In the genomic region with DNA sequence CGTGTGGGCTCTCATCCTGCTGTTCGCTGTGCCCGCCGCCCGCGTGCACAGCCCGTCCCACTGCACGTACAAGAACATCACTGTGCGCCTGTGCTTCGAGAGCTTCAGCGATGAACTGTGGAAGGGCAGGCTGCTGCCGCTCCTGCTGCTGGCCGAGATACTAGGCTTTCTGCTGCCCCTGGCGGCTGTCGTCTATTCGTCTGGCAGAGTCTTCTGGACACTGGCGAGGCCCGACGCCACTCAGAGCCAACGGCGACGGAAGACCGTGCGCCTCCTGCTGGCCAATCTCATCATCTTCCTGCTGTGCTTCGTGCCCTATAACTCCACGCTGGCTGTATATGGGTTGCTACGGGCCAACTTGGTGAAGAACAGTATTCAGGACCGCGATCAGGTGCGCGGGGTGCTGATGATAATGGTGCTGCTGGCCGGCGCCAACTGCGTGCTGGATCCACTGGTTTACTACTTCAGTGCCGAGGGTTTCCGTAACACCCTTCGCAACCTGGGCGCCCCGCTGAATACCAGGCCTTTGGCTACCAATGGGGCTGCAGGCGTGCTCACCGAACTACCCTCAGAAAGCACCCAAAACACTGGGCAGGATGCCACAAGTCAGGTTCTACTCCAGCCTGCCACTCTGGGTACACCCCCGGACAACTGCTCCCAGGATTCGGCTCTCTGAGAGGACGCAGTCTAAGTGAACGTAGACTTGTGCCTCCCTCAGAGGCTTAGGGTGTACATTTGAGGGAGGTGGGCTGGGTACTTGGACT, we compare ENCODE assay signal across 8 mouse cellular contexts. TPM values are rescaled to one million over a fixed set of nuclear protein-coding genes. Genes with fewer than 3 reads are reported as not detected.
DNase-seq lines count a peak whose midpoint lies in the region; ATAC-seq and TF ChIP-seq lines count a peak whose summit lies in the region.

No protein-coding gene starts in this region.

- peak; percentile 97 for TF ChIP-seq CTCF in lung, postnatal 0 days (IDR thresholded peaks at IDR 0.05)

- no peaks in the 10 kb centered on the region for H3K36me3 ChIP-seq in hindbrain, embryonic 11.5 days (ENCODE audit: control insufficient read depth, insufficient read depth, low read length)
- H3K36me3 ChIP-seq in lung, postnatal 0 days (ENCODE audit: insufficient read depth, low read length) = no peaks in the 10 kb centered on the region

- peak; percentile 94 for ATAC-seq in hindbrain, embryonic 11.5 days (ENCODE audit: low FRiP score)
- peak; percentile 92 for ATAC-seq in lung, postnatal 0 days

- peak overlapping the region; percentile 33 for H3K4me3 ChIP-seq in hindbrain, embryonic 11.5 days (ENCODE audit: low read depth, low read length)
- peak overlapping the region; percentile 37 for H3K4me3 ChIP-seq in lung, postnatal 0 days (ENCODE audit: low read depth, low read length)

- H3K4me2 ChIP-seq in hindbrain, embryonic 11.5 days (replicated peaks; ENCODE audit: low read depth, low read length) = peak overlapping the region; percentile 68
- H3K4me2 ChIP-seq in lung, postnatal 0 days (replicated peaks; ENCODE audit: low read depth, low read length) = peak overlapping the region; percentile 70

- DNase-seq in adipocyte (ENCODE audit: low spot score) = peak; percentile 64
- peak; percentile 76 for DNase-seq in cerebellum, adult 8-10 months
- peak; percentile 69 to 84 for DNase-seq in frontal cortex, adult 2 months (ENCODE audit: extremely low spot score in 1 of 2, low spot score in 1 of 2)
- peak; percentile 98 for DNase-seq in hindbrain, embryonic 11.5 days (ENCODE audit: low spot score)
- DNase-seq in layer of hippocampus, postnatal 14 days (ENCODE audit: low spot score in 2 of 2) = peak; percentile 86 to 91
- DNase-seq in lung, postnatal 0 days (ENCODE audit: low spot score) = peak; percentile 98
- peak; percentile 72 to 78 for DNase-seq in right cerebral cortex, adult 2 months (ENCODE audit: low spot score in 2 of 2)
- no peak for DNase-seq in B cell, adult 2 months

- H3K4me1 ChIP-seq in hindbrain, embryonic 11.5 days (replicated peaks; ENCODE audit: control insufficient read depth, insufficient read depth, low read length) = no peaks in the 10 kb centered on the region; the same call in 1 of the 2 replicates
- peaks cover 4% of the 10 kb centered on the region; the same call in 1 of the 2 replicates for H3K4me1 ChIP-seq in lung, postnatal 0 days (ENCODE audit: insufficient read depth, low read depth, low read length)

- no peak for TF ChIP-seq EP300 in lung, postnatal 0 days (IDR thresholded peaks at IDR 0.05)

- no peaks in the 10 kb centered on the region for H3K9me3 ChIP-seq in hindbrain, embryonic 11.5 days (ENCODE audit: control insufficient read depth, low read length)
- H3K9me3 ChIP-seq in lung, postnatal 0 days (ENCODE audit: low read length) = no peaks in the 10 kb centered on the region

- H3K27me3 ChIP-seq in hindbrain, embryonic 11.5 days (ENCODE audit: control insufficient read depth, insufficient read depth, low read length) = 0 out of 2 replicates have a peak, but pooled peaks cover 3% of the 10 kb centered on the region
- H3K27me3 ChIP-seq in lung, postnatal 0 days (replicated peaks; ENCODE audit: insufficient read depth, low read length) = no peaks in the 10 kb centered on the region

- H3K9ac ChIP-seq in hindbrain, embryonic 11.5 days (ENCODE audit: low read depth, low read length) = peak overlapping the region; percentile 66
- no peak overlapping the region for H3K9ac ChIP-seq in lung, postnatal 0 days (replicated peaks; ENCODE audit: low read depth)

- 21% methylated on average over 45 of the region's 45 CpGs for WGBS in hindbrain, embryonic 11.5 days
- WGBS in lung, postnatal 0 days = 24% methylated on average over 45 of the region's 45 CpGs

- H3K27ac ChIP-seq in hindbrain, embryonic 11.5 days (ENCODE audit: low read depth, low read length) = peak overlapping the region; percentile 79
- H3K27ac ChIP-seq in lung, postnatal 0 days (ENCODE audit: low read length) = no peak overlapping the region

RNA-seq across cellular contexts. Expression of gene Chd4, which starts 13.8 kb away (rescaled TPM):
- 91.3 and 103 TPM in 2 replicates for polyA plus RNA-seq in frontal cortex, adult 2 months (2012; rRNA removed)
- 105 and 130 TPM in 2 replicates for polyA plus RNA-seq in hindbrain, embryonic 11.5 days (2014; fragmentation: Nextera tagmentation; extraction: Ambion mirVana)
- total RNA-seq in layer of hippocampus, postnatal 14 days (2021) = 100 to 1,000 TPM; 173 to 193 TPM
- polyA plus RNA-seq in lung, postnatal 0 days (2015; fragmentation: Nextera tagmentation; extraction: Ambion mirVana) = 53.5 and 59.8 TPM in 2 replicates

RNA-seq across cellular contexts. Expression of gene Lpar5, which starts 14.3 kb away (rescaled TPM):
- polyA plus RNA-seq in frontal cortex, adult 2 months (2012; rRNA removed) = 0.94 and 1.4 TPM in 2 replicates
- polyA plus RNA-seq in hindbrain, embryonic 11.5 days (2014; fragmentation: Nextera tagmentation; extraction: Ambion mirVana) = 0.21 TPM in 1 of 2 replicates, not detected in the other
- total RNA-seq in layer of hippocampus, postnatal 14 days (2021) = 1 to 10 TPM in 1 of 2 experiments, under 1 TPM in 1; 0.94 to 1.6 TPM
- 0.19 and 0.44 TPM in 2 replicates for polyA plus RNA-seq in lung, postnatal 0 days (2015; fragmentation: Nextera tagmentation; extraction: Ambion mirVana)

RNA-seq across cellular contexts. Expression of gene Acrbp, which starts 32.5 kb away (rescaled TPM):
- polyA plus RNA-seq in frontal cortex, adult 2 months (2012; rRNA removed) = 23.0 and 23.9 TPM in 2 replicates
- polyA plus RNA-seq in hindbrain, embryonic 11.5 days (2014; fragmentation: Nextera tagmentation; extraction: Ambion mirVana) = 10.7 and 12.2 TPM in 2 replicates
- total RNA-seq in layer of hippocampus, postnatal 14 days (2021) = 1 to 10 TPM; 6.2 to 8.1 TPM
- polyA plus RNA-seq in lung, postnatal 0 days (2015; fragmentation: Nextera tagmentation; extraction: Ambion mirVana) = 4.1 and 4.4 TPM in 2 replicates

RNA-seq across cellular contexts. Expression of gene Ing4, which starts 42.4 kb away (rescaled TPM):
- 70.8 and 74.9 TPM in 2 replicates for polyA plus RNA-seq in frontal cortex, adult 2 months (2012; rRNA removed)
- 120 and 133 TPM in 2 replicates for polyA plus RNA-seq in hindbrain, embryonic 11.5 days (2014; fragmentation: Nextera tagmentation; extraction: Ambion mirVana)
- 10 to 100 TPM; 62.5 to 62.6 TPM for total RNA-seq in layer of hippocampus, postnatal 14 days (2021)
- polyA plus RNA-seq in lung, postnatal 0 days (2015; fragmentation: Nextera tagmentation; extraction: Ambion mirVana) = 100 and 104 TPM in 2 replicates

RNA-seq across cellular contexts. Expression of gene Nop2, which starts 49.7 kb away (rescaled TPM):
- 22.0 and 22.3 TPM in 2 replicates for polyA plus RNA-seq in frontal cortex, adult 2 months (2012; rRNA removed)
- 45.3 and 58.8 TPM in 2 replicates for polyA plus RNA-seq in hindbrain, embryonic 11.5 days (2014; fragmentation: Nextera tagmentation; extraction: Ambion mirVana)
- total RNA-seq in layer of hippocampus, postnatal 14 days (2021) = 10 to 100 TPM; 29.2 to 30.5 TPM
- 16.9 and 17.7 TPM in 2 replicates for polyA plus RNA-seq in lung, postnatal 0 days (2015; fragmentation: Nextera tagmentation; extraction: Ambion mirVana)

Comparison
In these comparisons a context has a peak if more than half of its experiments do, and no peak if none do; other contexts are left out.
1. DNase-seq: peak in adipocyte (single experiment), cerebellum, adult 8-10 months (single experiment), frontal cortex, adult 2 months (2 of 2), hindbrain, embryonic 11.5 days (single experiment), layer of hippocampus, postnatal 14 days (2 of 2), lung, postnatal 0 days (single experiment) and right cerebral cortex, adult 2 months (2 of 2); none in B cell, adult 2 months (0 of 2).